Mouse (Mus musculus): Measurements from ENCODE around the gene Arl9.
"Not testable (repeated sequence)": the region's sequence is repeated elsewhere in the genome, so short reads cannot be mapped to it uniquely, and the experiment has no call there.

The Arl9 gene

DNA sequence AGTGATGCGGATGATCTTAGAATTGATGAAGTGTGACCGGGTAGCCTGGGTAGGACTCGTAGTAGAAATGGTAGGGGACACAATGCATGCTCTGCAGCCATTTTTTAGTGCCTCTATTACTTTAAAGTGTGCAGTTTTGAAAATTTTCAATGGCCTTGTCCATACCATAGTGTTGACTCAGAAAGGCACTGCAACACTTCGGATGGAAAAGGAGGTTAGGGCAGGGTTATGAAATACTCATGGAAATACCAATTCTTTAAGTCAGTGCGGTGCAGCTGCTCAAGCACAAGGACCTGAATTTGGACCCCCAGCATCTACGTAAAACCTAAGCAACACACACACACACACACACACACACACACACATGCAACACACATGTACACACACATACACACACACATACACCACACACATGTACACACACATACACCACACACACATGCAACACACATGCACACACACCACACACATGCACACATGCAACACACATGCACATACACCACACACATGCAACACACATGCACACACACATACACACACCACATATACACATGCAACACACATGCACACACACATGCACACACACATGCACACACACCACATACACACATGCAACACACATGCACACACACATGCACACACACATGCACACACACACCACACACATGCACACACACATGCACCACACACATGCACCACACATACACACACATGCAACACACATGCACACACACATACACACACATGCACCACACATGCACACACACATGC lies at the start of gene Arl9:
Gene Arl9, plus strand, starts transcription at position 5 of the 771 bp plus-strand sequence.
- no peak for DNase-seq

DNA sequence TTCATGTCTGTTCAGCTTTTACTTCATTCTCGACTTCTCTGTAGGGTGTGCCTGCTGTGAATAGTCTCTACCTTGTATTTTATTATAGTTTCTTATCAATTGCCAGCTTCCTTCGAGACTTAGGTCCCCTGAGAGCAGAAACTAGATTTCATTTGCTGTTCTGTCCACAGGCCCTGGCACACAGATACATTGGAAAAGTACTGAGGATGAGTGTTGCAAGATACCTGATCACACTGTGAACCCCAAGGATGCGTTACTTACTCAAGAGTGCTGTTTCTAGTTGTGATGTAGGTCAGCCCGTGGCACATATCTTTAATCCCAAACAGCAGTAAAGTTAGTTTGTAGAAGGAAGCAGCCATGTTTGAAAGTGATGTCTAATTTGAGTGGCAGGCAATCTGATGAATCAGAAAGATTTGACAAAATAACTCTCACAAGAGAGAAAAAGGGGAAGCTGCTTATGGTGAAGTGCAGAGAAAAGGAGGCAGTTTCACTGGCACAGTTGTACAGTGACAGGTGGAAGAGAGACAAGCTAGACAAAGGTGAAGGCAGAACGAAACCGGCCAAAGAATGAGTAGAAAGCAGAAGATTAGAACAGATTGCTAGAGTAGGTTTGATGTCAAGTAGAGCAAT lies 49.5 kb upstream of the Arl9 start:
- no peak for DNase-seq

DNA sequence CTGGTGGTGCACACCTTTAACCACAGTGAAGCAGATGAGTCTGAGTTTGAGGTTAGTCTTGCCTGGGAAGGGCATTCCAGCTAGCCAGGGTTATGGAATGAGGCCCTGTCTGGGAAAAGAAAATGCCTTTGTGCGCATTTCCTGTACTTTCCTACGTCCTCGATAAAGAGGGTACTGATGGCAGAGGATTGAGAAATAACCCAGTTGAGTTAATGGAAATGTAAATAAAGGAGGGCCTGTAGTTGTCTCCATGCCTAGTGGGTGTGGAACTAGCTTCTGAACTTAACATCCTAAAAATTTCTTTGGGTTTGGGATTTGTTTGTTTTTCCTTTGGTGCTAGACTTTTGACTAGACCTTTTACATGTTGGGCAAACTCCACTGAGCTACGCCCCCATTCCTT lies 48.4 kb upstream of the Arl9 start:
- no peak for DNase-seq

DNA sequence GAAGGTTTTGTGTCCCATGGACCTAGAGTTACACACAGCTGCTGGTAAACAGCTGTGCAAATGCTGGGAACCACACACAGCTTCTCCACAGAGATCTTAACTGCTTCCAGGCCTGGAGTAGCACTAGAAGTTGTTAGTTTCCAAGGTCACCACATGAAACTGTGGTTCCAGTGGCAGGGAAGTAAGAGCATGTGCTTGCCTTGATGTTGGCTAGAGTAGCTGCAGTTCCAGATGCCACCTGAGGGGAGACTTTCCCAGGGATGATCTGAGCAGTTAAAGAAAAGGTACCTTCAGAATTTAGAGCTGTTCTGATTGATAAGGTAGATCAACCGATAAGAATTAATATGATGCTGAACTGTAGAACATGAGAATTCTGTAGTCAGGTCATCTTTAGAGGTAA lies 45.9 kb upstream of the Arl9 start:
- no peak for DNase-seq

DNA sequence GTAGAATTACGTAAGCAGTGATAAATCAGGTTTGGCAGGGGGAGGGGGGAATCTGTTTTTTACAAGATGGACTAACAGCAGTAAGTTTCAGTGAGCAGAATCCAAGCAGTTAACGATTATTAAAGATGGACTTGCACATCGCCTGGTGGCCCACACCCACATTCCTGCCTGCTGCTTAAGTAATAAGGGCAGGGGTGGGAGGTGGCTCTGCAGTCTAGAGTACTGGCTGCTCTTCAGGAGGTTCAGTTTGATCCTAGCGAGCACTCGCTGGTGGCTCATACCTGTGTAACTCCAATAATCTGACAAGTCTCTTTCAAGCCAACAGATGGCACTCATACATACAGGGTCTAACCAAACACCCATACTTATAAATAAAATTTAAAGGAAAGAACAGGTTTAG lies 44.3 kb upstream of the Arl9 start:
- DNase-seq = no peak

DNA sequence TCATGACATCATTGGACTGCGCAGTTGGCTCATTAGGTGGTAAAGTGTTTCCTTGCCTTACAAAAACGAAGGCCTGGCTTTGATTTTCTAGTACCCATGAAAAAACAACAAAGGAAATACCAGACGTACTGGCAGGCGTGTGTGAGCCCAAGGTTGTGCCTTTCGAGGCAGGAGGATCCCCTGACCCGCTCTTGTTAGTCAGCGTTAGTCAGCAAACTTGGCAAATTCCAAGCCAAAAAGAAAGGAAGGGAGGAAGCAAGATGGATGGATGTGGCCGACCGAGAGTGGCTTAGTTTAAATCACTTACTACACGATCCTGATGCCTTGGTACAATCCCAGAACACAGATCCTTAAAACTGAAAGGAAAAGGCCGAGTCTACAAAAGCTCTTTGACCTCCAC lies 41.3 kb upstream of the Arl9 start:
- DNase-seq = no peak

DNA sequence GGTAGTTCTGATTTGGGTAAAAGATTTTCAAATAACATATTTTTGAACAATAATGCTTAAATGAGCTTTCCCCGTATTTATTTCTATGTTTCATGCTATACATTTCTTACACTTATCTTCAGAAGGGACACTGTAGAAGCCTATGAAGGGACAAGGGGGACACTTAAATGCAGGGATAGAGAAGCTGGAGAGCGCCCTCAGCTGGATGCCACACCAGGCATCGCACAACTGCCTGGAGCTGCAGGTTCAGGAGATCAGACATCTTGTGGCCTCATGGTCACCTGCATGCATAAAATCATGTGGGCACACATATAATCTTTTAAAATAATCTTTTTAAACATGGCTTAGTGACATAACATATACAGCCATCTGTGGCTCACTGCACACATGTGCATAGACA lies 39.2 kb upstream of the Arl9 start:
- DNase-seq = no peak

DNA sequence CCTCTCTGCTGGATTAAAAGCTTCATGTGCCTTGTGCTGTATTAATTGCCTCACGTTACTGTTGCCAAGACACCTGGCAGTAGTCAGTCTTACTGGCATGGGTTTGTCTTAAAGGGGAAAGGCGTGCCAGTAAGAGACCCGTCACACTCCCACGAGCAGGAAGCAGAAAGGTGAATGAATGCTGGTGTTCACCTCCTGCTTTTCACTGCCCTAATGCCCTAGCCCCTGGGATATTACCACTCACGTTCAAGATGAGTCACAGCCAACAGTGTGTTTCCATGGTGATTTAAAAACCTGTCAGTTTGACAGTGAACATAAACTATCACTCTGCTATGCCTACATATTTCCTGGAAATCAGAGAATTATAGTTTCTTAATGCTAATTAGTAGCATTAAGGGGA lies 34.6 kb upstream of the Arl9 start:
- no peak for DNase-seq

DNA sequence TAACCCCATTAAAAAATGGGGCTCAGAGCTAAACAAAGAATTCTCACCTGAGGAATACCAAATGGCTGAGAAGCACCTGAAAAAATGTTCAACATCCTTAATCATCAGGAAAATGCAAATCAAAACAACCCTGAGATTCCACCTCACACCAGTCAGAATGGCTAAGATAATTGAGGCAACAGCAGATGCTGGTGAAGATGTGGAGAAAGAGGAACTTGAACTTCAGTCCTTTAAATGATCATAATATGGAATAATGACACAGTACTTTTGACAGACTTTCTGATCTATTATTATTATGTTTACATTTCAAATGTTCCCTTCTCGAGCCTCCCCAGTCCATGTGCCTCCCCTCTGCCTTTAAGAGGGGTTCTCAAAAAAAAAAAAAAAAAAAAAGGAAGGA lies 32.7 kb upstream of the Arl9 start:
- not testable (repeated sequence) for DNase-seq

DNA sequence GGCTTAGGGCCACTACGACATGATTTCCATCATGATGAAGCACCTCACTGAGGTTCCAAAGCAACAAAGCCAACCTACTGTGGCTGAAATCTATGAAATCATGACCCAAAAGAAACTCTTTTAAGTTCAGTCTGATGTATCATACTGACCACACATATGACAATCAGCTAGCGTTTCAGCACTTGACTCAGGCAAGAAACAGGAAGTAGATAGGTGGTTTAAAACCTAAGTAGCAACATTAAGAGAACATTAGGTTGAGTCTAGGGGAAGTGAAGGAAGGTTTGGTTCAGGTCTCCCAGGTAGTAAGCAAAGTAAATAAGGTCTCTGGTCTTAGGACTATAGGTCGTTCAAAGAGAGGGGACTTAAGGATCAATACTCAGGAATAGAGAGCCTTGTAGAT lies 30.4 kb upstream of the Arl9 start:
- no peak for DNase-seq

DNA sequence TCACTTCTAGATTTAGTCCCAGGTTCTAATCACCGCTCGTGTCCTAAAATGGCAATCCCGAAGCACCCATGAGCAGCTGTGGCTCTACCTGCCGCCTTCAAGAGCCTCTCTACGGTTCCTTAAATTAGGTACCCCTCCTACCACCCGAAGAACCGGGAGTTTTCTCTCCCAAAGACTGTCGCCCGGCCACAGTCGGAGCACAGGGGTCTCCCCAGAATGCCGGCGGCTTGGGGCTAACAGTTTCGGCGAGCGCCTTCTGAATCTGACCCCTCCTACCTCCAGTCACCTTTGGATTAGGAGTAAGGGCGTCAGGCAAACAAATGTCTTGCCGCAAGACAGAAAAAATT lies 29.7 kb upstream of the Arl9 start:
- no peak for DNase-seq

DNA sequence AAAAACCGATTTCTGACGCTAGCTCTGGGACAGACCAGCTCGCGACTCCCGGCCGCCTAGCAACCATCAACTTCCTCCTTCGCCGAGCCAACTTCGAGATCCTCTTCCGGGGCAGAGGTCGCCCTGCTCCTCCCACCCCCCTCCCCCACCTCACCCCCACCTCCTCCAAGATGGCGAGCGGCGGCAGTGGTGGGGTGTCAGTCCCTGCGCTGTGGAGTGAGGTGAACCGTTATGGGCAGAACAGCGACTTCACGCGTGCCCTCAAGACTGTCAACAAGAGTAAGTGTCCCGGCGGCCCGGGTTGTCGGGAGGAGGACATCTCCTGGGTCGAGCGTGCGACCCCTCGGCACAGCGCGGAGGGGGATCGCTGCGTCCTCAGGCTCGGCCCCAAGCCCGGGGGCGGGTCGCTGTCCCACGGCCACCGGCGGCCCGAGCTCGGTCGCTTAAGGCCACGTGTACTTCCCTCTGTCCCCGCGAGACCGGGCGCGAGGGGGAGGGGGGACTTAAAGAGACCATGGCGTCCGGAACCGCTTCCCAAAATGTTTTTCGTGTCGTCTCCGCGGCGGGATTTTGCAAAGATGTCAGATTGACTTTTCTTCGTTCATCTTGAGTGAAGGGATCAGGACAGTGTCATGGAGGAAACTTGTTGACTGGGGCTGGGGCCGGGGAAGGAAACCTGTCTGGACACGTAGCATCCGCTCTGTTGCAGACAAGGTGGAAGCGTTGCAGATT lies 29.1 kb upstream of the Arl9 start, which contains the start of gene Srp72:
Gene Srp72, plus strand, starts transcription at position 130 of the 732 bp plus-strand sequence.
- peak; percentile 80 for DNase-seq

DNA sequence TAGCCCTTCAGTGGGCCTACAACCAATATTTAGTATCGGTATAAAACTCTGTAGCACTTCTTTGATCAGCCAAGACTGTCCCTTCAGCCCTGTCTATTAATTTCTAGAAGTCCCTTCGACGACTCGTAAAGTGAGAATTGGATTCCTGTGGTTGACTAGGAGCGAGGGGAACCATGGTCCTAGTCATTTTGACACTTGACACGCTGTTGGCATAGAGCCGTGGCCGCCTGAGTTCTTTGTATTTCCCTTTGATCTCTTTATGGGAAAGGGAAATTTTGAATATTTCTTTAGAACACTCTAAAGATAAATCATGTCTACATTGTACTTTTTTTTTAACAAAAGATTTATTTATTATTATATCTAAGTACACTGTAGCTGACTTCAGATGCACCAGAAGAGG lies 28.1 kb upstream of the Arl9 start:
- no peak for DNase-seq

DNA sequence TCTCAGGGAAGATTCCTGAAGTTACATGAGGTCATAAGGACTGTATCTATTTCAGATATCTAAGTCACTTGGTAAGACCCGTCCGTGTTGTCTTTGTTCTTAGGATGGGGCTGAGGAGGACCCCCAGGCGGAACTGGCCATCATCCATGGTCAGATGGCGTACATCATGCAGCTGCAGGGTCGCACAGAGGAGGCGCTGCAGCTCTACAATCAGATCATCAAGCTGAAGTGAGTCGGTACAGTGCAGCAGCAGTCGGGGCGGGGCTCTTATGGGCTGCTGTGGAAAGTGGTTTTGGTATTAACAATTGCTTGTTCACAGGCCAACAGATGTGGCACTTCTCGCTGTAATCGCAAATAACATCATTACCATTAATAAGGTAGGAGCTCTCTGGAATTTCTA lies 19.8 kb upstream of the Arl9 start:
- DNase-seq = no peak

DNA sequence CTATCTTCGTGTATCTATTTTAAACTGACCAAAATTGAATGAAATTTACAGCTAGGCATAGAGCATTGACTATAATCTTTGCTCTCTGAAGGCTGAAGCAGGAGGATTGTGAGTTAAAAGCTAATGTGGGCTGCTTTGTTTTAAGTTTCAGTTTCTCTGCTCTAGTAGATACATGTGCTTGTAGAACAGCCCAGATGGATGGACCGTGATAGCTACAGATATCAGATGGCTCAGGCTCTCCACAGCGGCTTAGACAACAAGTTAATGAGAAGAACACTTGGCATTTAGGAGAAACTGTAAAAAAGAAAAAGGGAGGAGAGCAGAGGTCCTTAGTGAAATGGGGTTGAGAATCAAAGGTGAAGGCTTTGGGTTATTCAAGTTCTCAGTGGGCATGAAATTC lies 13.1 kb upstream of the Arl9 start:
- no peak for DNase-seq

DNA sequence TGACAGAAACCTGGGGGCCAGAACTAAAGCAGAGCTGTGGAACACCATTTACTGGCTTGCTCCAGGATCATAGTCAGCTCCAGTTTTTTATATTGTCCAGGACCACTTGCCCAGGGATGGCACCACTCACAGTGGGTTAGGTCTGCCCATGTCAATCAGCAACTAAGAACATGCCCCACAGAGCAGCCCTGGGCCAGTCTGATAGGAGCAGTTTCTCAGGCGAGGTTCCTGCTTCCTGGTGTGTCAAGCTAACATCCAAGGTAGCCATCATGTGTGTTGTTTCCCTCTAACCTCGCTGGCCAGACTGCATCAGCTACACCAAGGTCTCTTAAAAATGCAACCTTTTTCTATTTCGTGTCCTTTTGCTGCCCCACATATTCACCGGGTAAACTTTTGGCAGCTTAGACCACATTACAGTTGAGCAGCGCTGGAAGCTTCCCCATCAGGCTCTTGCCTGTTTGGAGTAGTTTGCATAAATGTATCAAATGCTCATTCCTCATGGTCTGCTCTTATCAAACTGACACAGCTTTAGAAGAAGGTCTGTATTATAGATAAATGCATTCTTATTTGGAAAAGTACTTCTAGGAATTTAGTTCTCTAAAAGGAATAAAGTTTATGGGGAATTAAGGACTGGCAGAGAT lies 10.6 kb upstream of the Arl9 start:
- DNase-seq = no peak

DNA sequence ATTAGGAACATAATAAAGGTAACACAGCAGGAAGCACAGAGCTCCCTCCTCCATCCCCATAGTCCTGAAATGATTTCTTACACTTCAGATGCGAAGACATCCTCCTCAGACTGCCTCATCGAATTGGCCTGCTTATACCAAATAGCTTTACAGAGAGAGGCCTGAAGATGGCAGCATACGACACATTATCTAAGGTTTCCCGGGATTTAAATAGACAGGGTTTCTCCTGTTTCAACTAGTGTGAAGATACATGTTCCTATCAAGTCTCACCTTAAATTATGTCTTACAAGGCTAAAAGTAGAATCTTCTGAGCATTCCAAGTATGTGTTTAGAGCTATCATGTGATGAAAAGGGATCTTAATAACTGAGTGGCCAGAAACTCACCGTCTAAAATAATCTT lies 5.4 kb upstream of the Arl9 start:
- no peak for DNase-seq

DNA sequence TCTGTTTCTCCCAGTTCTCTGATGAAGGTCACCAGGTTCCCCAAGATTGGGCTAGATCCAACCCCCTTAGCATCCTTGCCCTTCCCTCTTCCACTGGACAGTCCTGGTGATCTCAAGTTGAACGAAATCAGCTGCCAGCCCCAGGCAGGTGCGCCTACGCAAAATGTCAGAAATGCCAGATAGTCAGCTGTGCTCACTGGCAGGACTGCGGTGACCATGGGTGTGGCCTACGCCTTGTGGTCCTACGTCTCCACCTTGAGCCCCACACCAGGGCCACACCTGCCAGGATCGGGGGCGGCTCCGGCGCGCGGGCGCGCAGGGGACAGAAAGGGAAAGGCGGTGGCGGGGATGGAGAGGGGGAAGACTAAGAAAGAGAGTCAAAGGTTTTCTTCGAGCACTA lies 2.7 kb upstream of the Arl9 start:
- DNase-seq = no peak

DNA sequence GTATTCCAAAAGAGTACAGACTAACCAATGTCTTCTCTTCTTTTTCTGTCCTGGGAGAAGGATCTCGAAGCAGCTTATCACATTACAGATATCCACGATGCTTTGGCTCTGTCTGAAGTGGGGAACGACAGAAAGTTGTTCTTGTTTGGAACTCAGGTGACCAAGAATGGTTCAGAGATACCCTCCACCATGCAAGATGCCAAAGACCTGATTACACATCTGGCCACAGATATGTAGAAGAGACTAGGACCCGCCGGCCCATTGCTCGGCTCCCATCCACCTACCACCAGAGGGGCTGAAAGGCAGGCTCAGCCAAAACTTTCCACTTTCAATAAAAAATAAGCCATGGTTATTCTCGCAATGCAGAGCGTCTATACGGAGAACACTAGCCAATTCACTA lies 6.5 kb downstream of the Arl9 start:
- DNase-seq = no peak

DNA sequence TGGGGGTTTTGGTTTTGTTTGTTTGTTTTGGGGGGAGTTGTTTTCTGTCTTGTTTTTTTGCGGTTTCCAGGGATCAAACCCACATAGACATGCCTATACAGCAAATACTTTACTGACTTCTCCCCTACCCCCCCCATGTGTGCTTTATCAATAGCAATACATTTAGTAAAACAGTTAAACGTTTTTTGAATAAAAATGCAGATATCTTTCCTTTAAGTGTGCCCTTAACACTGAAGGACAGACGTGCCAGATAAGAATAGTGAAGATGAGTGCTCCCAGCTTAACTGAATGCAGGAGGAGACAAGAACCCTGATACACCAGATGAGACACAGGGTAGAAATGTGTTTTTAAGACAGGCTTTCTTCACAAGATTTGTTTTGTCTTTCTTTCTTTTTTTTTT lies 7.2 kb downstream of the Arl9 start:
- DNase-seq = no peak

DNA sequence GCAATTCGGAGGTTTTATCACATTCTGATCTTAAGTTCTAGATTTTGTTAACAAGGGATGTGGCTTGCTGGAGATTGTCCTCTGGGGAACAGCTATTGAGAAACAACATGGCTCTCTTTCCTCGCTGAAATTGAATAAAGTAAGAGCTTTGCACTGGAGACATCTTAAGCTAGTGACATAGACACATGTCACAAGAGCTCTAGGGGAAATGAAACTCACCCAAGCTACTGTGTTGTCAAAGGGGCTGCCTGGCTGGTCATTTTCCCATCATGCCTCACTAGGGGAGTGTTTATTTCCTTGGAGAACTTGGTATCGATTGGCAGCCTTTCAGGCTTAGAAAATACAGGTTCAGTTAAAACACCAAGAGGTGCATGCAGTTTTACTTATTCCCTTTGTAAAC lies 9.3 kb downstream of the Arl9 start:
- no peak for DNase-seq

DNA sequence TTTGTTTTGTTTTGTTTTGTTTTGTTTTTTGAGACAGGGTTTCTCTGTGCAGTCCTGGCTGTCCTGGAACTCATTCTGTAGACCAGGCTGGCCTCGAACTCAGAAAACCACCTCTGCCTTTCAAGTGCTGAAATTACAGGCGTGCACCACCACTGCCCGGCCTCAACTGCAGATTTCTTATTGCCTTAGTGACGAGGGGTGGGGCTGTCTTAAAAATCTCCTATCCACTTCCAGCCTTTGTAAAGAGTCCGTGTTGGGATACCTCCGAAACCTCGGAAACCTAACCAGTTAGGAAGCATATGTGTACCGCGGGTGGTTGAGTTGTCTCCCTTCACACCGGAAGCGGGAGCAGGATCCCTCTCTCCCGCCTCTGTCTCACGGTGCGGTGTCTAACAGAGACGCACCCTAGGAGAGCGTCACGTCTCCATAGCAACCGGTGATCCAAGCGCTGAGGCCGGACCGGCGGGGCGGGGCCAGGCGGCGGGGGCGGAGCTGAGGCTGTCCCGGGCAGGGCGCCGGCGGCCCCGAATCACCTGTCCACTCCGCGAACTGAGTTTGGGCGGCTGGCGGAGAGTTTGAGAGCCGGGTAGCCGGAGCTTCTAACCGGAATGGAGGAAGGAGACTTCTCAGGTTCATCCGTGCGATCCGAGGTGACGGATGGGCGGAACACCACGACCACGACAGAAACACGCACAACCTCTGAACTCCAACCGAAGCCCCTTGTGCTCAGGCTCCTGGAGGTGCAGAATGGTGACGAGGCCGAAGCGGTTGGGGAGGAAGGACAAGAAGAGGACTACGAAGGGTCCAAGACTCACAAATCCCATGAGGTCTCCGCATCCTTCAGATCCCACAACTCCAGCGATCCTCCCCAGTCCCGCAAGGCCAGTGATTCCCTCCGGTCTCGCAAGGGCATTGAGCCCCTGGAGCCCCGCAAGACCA lies 12.0 kb downstream of the Arl9 start, which contains the start of gene Thegl:
Gene Thegl, plus strand, starts transcription at position 480 of the 939 bp plus-strand sequence.
- DNase-seq = peak; percentile 84
